Mouse (Mus musculus) small intestine, adult 2 months (tissue): ENCODE results near the gene Acod1.

ENCODE experiments used
- CTCF ChIP-seq: fragments of 200-500 bp; IDR thresholded peaks from 2 replicates; pipeline ENCODE4 v1.5.1; 2012; ENCODE audit warnings: low read depth, mild to moderate bottlenecking, control low read depth, inconsistent platforms, low read length, moderate library complexity, mixed read lengths; ENCODE audit not compliant: insufficient replicate concordance, insufficient read length; ENCODE audit errors: extremely low read depth
- POLR2A ChIP-seq: fragments of 200-500 bp; IDR thresholded peaks from 2 replicates; pipeline ENCODE4 v1.6.1; 2012; ENCODE audit warnings: low read depth, mild to moderate bottlenecking, control low read depth, inconsistent platforms, low read length, moderate library complexity

GRCm38 (mm10) chr14:103093670-103094069 lies 46.9 kb downstream of the Acod1 start:
- TF ChIP-seq CTCF (no peak), POLR2A (no peak)
